Mouse (Mus musculus) hindbrain, postnatal 0 days (tissue): ENCODE measurements around the gene Fscn1. TPM values are rescaled to one million over a fixed set of nuclear protein-coding genes. Genes with fewer than 3 reads are reported as not detected.

Experiments
- ATAC-seq: fragments of 200-750 bp; cut with Nextera tagmentation; 2 replicates; pipeline ENCODE4 v1.8.0; 2017; ENCODE audit warnings: mild to moderate bottlenecking, moderate TSS enrichment, moderate library complexity
- DNase-seq: peaks from one replicate; pipeline ENCODE4 v3.0.0-alpha.2; 2015; ENCODE audit warnings: low spot score
- H3K27ac ChIP-seq: fragments of 300-500 bp; sonication (generic); 2 replicates; pipeline ENCODE4 v1.5.1; 2014; ENCODE audit warnings: mild to moderate bottlenecking
- H3K27me3 ChIP-seq: fragments of 300-500 bp; sonication (generic); 2 replicates; pipeline ENCODE4 v1.6.1; 2014; ENCODE audit warnings: low read length, mixed read lengths; ENCODE audit not compliant: insufficient read depth
- H3K36me3 ChIP-seq: fragments of 300-500 bp; sonication (generic); 2 replicates; pipeline ENCODE4 v1.6.1; 2014; ENCODE audit warnings: low read length, mixed read lengths; ENCODE audit not compliant: insufficient read depth
- H3K4me1 ChIP-seq: fragments of 300-500 bp; sonication (generic); 2 replicates; pipeline ENCODE4 v1.6.1; 2014; ENCODE audit warnings: antibody characterized with exemption, low read length, mixed read lengths; ENCODE audit not compliant: insufficient read depth
- H3K4me2 ChIP-seq: fragments of 300-500 bp; sonication (generic); 2 replicates; pipeline ENCODE4 v1.6.1; 2014; ENCODE audit warnings: low read depth, mild to moderate bottlenecking, low read length, moderate library complexity, mixed read lengths
- H3K4me3 ChIP-seq: fragments of 300-500 bp; sonication (generic); 2 replicates; pipeline ENCODE4 v1.5.1; 2014; ENCODE audit warnings: low read length
- H3K9ac ChIP-seq: fragments of 300-500 bp; sonication (generic); replicated peaks from 2 replicates; pipeline ENCODE4 v1.6.1; 2014; ENCODE audit warnings: mild to moderate bottlenecking, low read length, moderate library complexity, mixed read lengths
- H3K9me3 ChIP-seq: fragments of 300-500 bp; sonication (generic); 2 replicates; pipeline ENCODE4 v1.6.1; 2016; ENCODE audit warnings: low read length, mixed read lengths
- CTCF ChIP-seq: IDR thresholded peaks from 2 replicates; pipeline ENCODE4 v1.5.1; 2016; ENCODE audit warnings: antibody characterized with exemption, control low read depth, low read depth
- WGBS: fragments of 180-500 bp; shearing (Covaris S2); extraction: QIAGEN DNeasy Blood & Tissue Kit; methylation state at CpG from one replicate; pipeline ENCODE4 v1.1.7; 2014; 5-methylcytosine and 5-hydroxymethylcytosine counted together
- polyA plus RNA-seq: library from polyadenylated mRNA; unstranded; fragments of >200 nt; fragmentation: Nextera tagmentation; extraction: Ambion mirVana; gene quantifications from 2 replicates; pipeline ENCODE4 v1.2.1, GENCODE M21; 2015
- total RNA-seq: library from RNA; depleted of rRNA; stranded (reverse); fragments of >200 nt; gene quantifications from 2 replicates; pipeline ENCODE4 v1.2.3, GENCODE M21; 2014

Fscn1 gene
- total and polyA plus RNA-seq, 2 experiments from 2014 or later: 457 to 613 TPM

DNA sequence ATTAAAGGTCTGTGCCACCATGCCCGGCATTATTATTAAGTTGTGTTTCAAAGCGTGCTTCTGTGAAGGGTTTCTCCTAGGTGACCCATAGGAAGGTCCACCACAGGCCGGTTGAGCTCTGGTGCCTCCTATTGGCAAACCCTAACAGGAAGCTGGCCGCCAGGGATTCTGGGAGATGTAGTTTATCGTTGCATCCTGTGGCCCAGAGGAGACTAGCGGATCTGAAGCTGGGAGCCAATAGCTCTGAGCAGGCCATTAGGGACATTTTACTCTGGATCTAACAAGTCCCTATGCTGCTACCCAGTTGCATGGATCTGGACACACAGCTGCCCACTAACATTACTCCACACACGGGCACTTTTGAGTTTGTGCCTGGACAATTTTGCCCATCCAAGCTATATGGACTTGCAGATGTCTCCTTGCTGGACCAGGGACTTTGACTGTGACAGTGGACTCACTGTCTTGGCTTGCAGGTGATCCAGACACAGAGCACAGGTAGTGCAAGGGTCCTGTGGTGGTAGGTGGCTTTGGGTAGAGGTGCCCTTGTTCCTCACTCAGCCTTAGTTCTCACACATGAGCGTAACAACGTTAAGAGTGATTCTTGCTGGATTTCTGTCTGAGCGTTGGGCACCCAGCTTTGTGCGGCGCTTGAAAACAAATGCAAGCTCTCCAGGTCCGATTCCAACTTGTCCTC lies 24.4 kb upstream of the Fscn1 start:
- Histone ChIP-seq H3K4me1 (no peaks in the 10 kb centered on the region), H3K4me3 (0 out of 2 replicates have a peak overlapping the region, but pooled peaks have one; percentile 3), H3K27ac (no peak overlapping the region), H3K27me3 (no peaks in the 10 kb centered on the region), H3K4me2 (peak overlapping the region; percentile 37), H3K9ac (no peak overlapping the region), H3K36me3 (no peaks in the 10 kb centered on the region), H3K9me3 (no peaks in the 10 kb centered on the region)
- peak; percentile 62 for TF ChIP-seq CTCF
- ATAC-seq (peak; percentile 59; the same call in 1 of the 2 replicates), DNase-seq (peak; percentile 78)
- WGBS: 21% methylated on average over 13 of the region's 13 CpGs

DNA sequence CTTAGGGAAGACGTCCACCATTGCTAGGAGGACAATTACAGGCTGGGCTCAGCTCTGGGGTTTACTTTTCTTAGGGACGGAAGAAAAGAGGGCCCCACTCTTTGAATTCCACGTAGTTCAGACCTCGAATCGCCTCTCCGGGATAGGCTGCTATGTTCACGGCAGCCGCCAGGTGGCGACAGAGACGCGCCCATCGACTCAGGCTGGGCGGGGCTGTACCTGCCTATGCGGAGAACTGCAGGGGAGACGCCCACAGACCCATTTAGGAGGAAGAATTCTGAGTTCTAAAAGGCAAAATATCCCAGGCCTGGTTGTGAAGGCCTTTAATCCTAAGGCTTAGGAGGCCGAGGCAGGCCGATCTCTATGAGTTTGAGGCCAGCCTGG lies 23.8 kb upstream of the Fscn1 start:
- Histone ChIP-seq H3K27ac (no peak overlapping the region), H3K4me3 (0 out of 2 replicates have a peak overlapping the region, but pooled peaks have one; percentile 3), H3K9me3 (no peaks in the 10 kb centered on the region), H3K36me3 (no peaks in the 10 kb centered on the region), H3K4me2 (peak overlapping the region; percentile 37), H3K4me1 (no peaks in the 10 kb centered on the region), H3K9ac (no peak overlapping the region), H3K27me3 (no peaks in the 10 kb centered on the region)
- ATAC-seq (peak; percentile 38; the same call in 1 of the 2 replicates), DNase-seq (peak; percentile 67)
- 5% methylated on average over 17 of the region's 17 CpGs for WGBS
- TF ChIP-seq CTCF: peak; percentile 95

DNA sequence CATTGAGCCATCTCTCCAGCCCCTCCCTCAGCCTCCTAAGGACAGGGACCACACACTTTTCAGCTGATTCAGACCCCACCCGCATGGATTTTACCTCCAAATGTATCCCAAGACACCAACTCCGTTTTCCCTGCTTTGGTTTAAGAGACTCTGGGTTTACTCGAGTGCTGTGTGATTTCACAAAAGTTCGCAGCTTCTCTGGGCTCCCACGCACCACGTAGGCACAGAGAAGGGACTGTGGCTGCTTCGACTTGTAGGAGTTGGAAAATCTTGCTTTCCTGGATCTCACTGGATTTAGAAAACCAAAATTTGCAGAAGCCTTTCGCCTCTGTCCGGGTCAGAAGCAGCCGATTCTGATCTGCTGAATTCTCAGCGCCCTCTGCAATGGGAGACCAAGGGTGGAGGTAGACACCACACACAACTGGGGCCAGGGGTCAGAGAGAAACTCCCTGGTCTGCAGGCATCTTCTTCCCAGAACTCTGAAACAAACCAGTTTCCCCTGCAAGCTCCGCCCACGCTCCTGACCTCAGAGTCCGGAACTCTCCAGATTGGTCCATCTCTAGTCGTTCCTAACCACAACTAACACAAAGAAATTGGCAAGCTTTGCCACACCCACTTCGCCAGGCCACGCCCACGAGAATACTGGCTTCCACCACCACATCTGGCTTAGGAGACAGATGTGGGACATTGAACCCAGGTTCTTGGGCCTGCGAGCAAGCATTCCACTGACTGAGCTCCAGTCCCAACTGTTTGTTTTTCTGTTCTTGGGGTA lies 22.0 kb upstream of the Fscn1 start:
- Histone ChIP-seq H3K9ac (no peak overlapping the region), H3K36me3 (no peaks in the 10 kb centered on the region), H3K9me3 (no peaks in the 10 kb centered on the region), H3K27me3 (no peaks in the 10 kb centered on the region), H3K4me1 (no peaks in the 10 kb centered on the region), H3K4me3 (no peak overlapping the region), H3K4me2 (no peak overlapping the region), H3K27ac (no peak overlapping the region)
- ATAC-seq: no peak
- DNase-seq: peak; percentile 14
- WGBS: 36% methylated on average over 19 of the region's 19 CpGs
- TF ChIP-seq CTCF: no peak

DNA sequence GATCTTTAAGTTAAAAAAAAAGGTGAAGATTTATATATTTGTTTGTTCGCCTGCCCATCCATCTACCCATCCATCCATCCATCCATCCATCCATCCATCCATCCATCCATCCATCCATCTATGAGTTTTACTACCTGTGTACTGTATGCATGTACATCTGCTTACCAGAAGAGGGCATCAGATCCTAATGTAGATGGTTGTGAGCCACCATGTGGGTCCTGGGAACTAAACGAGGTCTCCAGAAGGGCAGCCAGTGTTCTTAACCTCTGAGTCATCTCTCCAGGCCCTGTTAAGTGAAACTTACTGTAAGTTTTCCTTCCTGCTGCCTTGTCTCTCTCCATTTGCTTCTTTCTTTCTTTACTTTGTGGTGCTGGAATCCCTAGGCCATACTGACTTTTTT lies 19.8 kb upstream of the Fscn1 start:
- no peak for ATAC-seq
- Histone ChIP-seq H3K4me2 (no peak overlapping the region), H3K36me3 (no peaks in the 10 kb centered on the region), H3K9me3 (no peaks in the 10 kb centered on the region), H3K4me3 (no peak overlapping the region), H3K27me3 (no peaks in the 10 kb centered on the region), H3K9ac (no peak overlapping the region), H3K4me1 (no peaks in the 10 kb centered on the region), H3K27ac (no peak overlapping the region)
- peak; percentile 45; the same call in 1 of the 2 replicates for TF ChIP-seq CTCF
- 71% methylated on average over 2 of the region's 2 CpGs for WGBS
- DNase-seq: no peak

DNA sequence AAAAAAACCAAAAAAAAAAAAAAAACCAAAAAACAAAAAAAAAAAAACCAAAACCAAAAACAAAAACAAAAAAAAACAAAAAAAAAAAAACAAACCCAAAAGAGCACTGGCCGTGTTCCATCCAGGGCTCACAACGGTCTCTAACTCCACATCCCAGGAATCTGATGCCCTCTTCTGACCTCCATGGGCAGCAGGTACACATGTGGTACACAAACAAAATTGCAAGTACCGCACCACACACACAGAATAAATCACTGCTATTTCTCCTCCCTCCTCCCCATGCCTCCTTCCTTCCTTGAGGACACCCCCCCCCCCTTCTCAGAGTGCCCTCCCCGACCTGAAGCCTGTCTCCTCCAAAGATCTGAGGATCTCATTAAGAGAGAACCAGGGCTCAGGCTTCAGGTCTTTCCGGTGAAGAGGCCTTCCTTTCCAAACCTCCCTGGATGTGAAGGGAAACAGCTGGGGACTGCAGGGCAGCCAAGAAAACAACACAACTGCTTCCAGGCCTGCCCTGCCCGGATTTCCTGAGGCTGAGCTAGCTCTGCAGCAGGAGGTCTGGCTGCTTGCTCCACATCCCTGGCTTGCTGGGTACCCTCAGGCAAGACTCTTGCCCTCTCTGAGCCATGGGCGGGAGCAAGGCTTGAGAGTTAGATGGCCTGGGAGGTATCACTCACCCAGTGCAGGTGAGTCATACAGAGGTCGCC lies 15.0 kb upstream of the Fscn1 start:
- Histone ChIP-seq H3K36me3 (no peaks in the 10 kb centered on the region), H3K9ac (no peak overlapping the region), H3K4me1 (no peaks in the 10 kb centered on the region), H3K4me2 (no peak overlapping the region), H3K27ac (no peak overlapping the region), H3K9me3 (no peaks in the 10 kb centered on the region), H3K4me3 (no peak overlapping the region), H3K27me3 (no peaks in the 10 kb centered on the region)
- TF ChIP-seq CTCF: no peak
- DNase-seq (peak; percentile 7), ATAC-seq (no peak)
- WGBS: 69% methylated on average over 8 of the region's 8 CpGs

DNA sequence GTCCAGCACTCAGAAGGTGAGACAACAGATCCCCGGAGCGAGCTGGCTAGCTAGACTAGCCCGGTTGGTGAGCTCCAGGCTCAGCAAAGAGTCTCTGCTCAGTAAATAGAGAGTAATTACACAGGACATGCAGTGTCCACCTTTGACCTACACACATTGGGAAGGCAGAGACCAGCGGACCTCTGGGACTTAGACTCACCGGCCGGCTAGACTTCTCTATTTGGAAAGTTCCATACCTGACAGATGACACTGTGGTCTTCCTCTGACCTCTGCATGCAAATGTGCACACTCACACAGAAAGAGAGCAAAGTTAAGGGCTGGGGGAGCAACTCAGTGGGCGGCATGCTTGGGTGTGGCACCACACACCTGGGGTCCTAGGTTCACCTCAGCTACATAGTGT lies 12.7 kb upstream of the Fscn1 start:
- Histone ChIP-seq H3K36me3 (no peaks in the 10 kb centered on the region), H3K4me2 (no peak overlapping the region), H3K4me1 (no peaks in the 10 kb centered on the region), H3K4me3 (no peak overlapping the region), H3K9ac (no peak overlapping the region), H3K27ac (no peak overlapping the region), H3K27me3 (no peaks in the 10 kb centered on the region), H3K9me3 (no peaks in the 10 kb centered on the region)
- DNase-seq: no peak
- WGBS: 82% methylated on average over 7 of the region's 7 CpGs
- TF ChIP-seq CTCF: no peak
- ATAC-seq: no peak
